In genomic region chr9:71606296-71607057, GRCm38 (mm10) we compare ENCODE assay signal across 10 mouse cellular contexts. TPM values are rescaled to one million over a fixed set of nuclear protein-coding genes. Genes with fewer than 3 reads are reported as not detected.
A peak's percentile ranks its signal among the peaks of the same experiment; 100 is the strongest.
DNase-seq lines count a peak whose midpoint lies in the region; ATAC-seq lines count a peak whose summit lies in the region.
"Had no signal": no experiment of that assay in that cellular context is flagged by ENCODE, and none has a peak within 500 bp of the region (broad histone marks: within the 10 kb centered on the region; RNA-seq: fewer than 3 reads in every experiment).

No protein-coding gene starts in this region.

- no peak overlapping the region for H3K4me2 ChIP-seq in heart, embryonic 15.5 days
- H3K4me2 ChIP-seq in lung, embryonic 15.5 days: no peak overlapping the region
- H3K4me2 ChIP-seq: forebrain, embryonic 15.5 days had no signal

- WGBS in heart, embryonic 15.5 days: 29% methylated on average over 13 of the region's 13 CpGs
- 51% methylated on average over 13 of the region's 13 CpGs for WGBS in lung, embryonic 15.5 days

- no peak overlapping the region for H3K9ac ChIP-seq in heart, embryonic 15.5 days
- no peak overlapping the region for H3K9ac ChIP-seq in lung, embryonic 15.5 days
- H3K9ac ChIP-seq: forebrain, embryonic 15.5 days had no signal

- H3K27ac ChIP-seq in heart, embryonic 15.5 days: peak overlapping the region; percentile 77
- H3K27ac ChIP-seq in lung, embryonic 15.5 days: peak overlapping the region; percentile 73
- H3K27ac ChIP-seq: forebrain, embryonic 15.5 days had no signal

- H3K4me3 ChIP-seq in heart, embryonic 15.5 days: no peak overlapping the region
- no peak overlapping the region for H3K4me3 ChIP-seq in lung, embryonic 15.5 days
- H3K4me3 ChIP-seq: forebrain, embryonic 15.5 days had no signal

- peaks cover 54% of the 10 kb centered on the region for H3K4me1 ChIP-seq in heart, embryonic 15.5 days (replicated peaks)
- H3K4me1 ChIP-seq in lung, embryonic 15.5 days: peaks cover 25% of the 10 kb centered on the region
- H3K4me1 ChIP-seq: forebrain, embryonic 15.5 days had no signal

- DNase-seq in heart, adult 11 months: peak; percentile 96
- DNase-seq in heart, postnatal 25 days (ENCODE audit: low spot score): no peak
- peak; percentile 38 for DNase-seq in 416B (ENCODE audit: low read depth)
- DNase-seq in left cerebral cortex, adult 11 months (ENCODE audit: low spot score): no peak
- no peak for DNase-seq in cerebellum, postnatal 36 days
- no peak for DNase-seq in layer of hippocampus, adult 8-10 months (ENCODE audit: low spot score in 2 of 2)
- DNase-seq: cerebellum, adult 2 months had no signal

- peak; percentile 85 for ATAC-seq in heart, embryonic 15.5 days (replicated peaks; ENCODE audit: insufficient number of reproducible peaks, insufficient read depth, low FRiP score, low read depth)
- peak; percentile 83 for ATAC-seq in lung, embryonic 15.5 days (ENCODE audit: borderline replicate concordance, extremely low read depth, low FRiP score, low TSS enrichment)
- ATAC-seq: forebrain, embryonic 15.5 days had no signal

- H3K9me3 ChIP-seq in heart, embryonic 15.5 days (replicated peaks): no peaks in the 10 kb centered on the region
- no peaks in the 10 kb centered on the region for H3K9me3 ChIP-seq in lung, embryonic 15.5 days
- H3K9me3 ChIP-seq: forebrain, embryonic 15.5 days had no signal

- intact Hi-C loops in heart, postnatal 25 days (cut with DNase I): no loop called here

- no peaks in the 10 kb centered on the region for H3K36me3 ChIP-seq in heart, embryonic 15.5 days
- no peaks in the 10 kb centered on the region for H3K36me3 ChIP-seq in lung, embryonic 15.5 days
- H3K36me3 ChIP-seq: forebrain, embryonic 15.5 days had no signal

- H3K27me3 ChIP-seq in heart, embryonic 15.5 days: no peaks in the 10 kb centered on the region
- no peaks in the 10 kb centered on the region for H3K27me3 ChIP-seq in lung, embryonic 15.5 days
- H3K27me3 ChIP-seq: forebrain, embryonic 15.5 days had no signal

RNA-seq across cellular contexts. Expression of gene Myzap, which starts 14.3 kb away (rescaled TPM):
- total RNA-seq in heart, postnatal 25 days (2021): 100 to 1,000 TPM; 381 to 383 TPM
- polyA plus RNA-seq in heart, embryonic 15.5 days (2015; fragmentation: Nextera tagmentation; extraction: Ambion mirVana): 121 and 148 TPM in 2 replicates
- 50.8 and 56.7 TPM in 2 replicates for polyA plus RNA-seq in lung, embryonic 15.5 days (2015; fragmentation: Nextera tagmentation; extraction: Ambion mirVana)
- 1 to 10 TPM; 1.3 to 2.1 (median 1.5) TPM for total RNA-seq in layer of hippocampus, adult 8-10 months (2022)

Comparison
In these comparisons a context has a peak if more than half of its experiments do, and no peak if none do; other contexts are left out.
1. DNase-seq: peak in heart, adult 11 months (single experiment) and 416B (single experiment); none in heart, postnatal 25 days (single experiment), left cerebral cortex, adult 11 months (single experiment), cerebellum, postnatal 36 days (0 of 2) and layer of hippocampus, adult 8-10 months (0 of 2).
2. RNA of gene Myzap, which starts 14.3 kb away (total RNA-seq): 381 to 383 TPM in heart, postnatal 25 days; 1.3 to 2.1 TPM in layer of hippocampus, adult 8-10 months; every median in the first group is over 100 times any median in the second.